Mouse (Mus musculus): Measurements from ENCODE around the gene Ext2.

Ext2 gene

DNA sequence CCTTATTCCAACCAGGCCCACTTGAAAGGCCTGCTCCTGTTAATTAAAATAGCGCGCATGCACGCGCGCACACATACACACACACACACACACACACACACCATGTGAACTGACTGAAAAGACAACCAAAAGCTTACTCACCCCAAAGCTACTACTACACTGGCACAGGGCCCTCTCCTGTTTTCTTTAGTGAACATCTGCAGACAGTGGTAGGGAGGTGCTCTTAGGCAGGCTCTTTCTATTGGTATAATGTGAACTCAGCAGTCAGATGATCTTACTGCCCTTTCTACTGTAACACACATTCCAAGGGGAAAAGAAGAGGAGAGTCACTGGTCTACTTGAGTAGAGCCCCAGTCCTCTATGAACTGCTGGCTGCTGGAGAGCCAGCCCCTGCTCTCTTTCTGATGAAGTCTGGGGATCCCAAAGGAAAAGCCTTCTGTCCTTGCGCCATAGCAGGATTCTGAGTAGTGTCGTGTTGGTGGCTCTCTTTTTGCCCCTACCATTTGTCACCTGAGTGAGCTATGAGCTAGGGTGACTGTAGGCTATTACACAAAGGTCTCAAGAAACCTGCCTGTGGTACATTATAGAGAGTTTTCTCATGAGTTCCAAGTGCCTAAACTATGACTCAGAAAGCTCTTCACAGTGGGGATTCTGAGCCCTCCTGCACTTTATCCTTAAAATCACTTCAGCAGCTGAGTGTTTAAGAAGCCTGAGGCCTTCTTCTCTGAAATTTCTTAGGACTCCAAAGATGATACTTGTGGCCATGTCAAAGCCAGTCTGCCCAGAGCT, 45.9 kb downstream of the Ext2 start:
- ATAC-seq (ENCODE audit: low TSS enrichment): no peak

DNA sequence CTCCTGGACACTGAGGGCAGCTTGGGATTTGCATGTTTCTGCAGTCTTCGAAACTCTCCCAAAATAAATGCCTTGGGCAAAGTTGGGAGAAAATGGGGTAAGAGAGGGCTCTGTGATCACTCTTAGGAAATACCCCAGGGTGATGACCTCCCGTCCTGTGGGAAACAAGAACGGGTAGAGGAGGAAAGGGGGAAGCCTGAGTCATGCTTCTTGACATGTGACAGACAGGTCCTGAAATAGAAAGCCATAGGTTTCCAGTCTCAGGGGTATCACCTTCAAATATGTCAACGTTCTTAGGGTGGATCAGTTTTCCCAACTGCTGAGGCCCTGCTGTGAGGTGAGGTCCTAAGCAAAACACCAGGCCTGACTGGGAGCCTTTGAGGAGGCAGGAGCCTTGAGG, 46.9 kb downstream of the Ext2 start:
- ATAC-seq (ENCODE audit: low TSS enrichment): no peak

DNA sequence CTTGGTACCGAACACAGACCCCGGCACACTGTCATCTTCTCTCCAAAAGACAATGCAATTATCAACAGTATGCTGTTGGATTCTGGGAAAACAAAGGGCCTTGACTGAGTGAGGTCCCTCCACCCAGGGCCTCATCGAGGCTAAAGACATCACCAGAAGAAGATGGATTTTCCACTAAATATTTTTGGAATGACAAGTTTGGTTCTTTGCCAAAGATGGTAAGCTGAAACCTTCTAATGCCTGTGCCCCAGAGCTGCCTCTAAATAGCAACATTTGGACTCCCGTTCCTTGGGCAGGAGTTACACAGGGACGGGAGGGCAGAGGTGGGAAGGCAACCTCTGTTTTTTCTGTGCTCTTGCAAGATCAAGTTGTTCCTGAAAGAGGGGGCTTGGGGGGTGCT, 47.4 kb downstream of the Ext2 start:
- no peak for ATAC-seq (ENCODE audit: low TSS enrichment)

DNA sequence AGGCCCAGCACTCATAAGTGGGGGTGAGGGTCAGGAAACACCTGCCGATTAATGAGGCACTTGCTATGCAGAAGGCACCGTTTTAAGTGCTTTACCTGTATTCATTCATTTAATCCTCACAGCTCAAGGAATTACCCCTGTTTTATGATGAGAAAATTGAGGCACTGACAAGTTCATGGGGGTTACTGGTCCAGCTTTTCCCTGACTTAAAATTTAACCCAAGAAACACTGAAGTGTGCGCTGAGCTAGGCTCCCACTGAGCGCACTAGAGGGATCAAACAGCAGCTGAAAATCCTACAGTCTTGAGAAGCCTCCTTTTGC, 49.6 kb downstream of the Ext2 start:
- ATAC-seq (ENCODE audit: low TSS enrichment): no peak

DNA sequence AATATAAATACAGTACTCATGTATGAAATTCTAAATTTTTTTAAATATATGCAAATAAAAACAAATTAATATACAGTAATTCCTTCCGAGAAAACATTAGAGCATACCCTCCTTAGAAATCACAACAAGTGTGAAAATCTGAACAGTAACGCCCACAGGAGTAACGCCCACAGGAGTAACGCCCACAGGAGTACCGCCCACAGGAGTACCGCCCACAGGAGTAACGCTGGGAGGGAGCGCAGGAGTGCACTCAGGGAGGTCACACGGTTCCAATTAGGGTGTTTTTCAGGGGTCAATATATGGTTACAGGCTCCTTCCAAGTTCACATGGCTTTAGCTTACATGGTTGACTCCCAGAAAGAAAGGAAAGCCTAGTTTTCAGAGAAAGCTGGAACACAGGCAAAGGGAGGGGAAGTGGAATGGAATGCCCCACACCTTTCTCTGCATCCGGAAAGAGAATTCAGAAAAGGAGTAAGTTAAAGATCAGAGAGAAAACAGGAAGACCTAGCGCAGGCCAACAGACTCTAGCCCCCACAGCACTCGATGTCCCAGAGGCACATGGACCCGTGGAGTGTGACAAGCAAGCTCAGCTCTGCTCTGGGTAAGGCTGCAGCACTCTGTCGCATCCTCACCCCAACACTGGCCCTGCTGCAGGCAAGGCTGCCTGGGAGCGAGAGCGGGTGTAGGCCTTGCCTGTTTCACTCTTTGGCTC, 50.2 kb downstream of the Ext2 start:
- no peak for ATAC-seq (ENCODE audit: low TSS enrichment)

DNA sequence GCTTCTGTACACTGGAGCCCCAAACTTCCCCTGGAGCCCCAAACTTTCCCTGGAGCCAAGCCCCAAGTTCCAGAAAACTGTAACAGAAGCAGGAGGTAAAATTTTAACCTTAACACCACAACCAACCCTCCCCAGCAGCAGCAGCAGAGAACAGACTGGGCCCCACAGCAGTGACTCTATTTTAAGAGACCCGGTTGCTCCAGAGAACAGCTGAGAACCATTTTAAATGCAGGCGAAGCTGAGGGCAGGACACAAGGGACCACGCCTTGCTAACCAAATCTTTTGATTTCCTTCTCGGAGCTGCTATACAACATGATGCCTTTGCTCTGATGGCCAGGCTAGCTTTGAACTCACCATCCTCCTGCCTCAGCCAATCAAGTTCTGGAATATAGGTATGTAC, 51.5 kb downstream of the Ext2 start:
- peak; percentile 59; the same call in 1 of the 2 replicates for ATAC-seq (ENCODE audit: low TSS enrichment)

DNA sequence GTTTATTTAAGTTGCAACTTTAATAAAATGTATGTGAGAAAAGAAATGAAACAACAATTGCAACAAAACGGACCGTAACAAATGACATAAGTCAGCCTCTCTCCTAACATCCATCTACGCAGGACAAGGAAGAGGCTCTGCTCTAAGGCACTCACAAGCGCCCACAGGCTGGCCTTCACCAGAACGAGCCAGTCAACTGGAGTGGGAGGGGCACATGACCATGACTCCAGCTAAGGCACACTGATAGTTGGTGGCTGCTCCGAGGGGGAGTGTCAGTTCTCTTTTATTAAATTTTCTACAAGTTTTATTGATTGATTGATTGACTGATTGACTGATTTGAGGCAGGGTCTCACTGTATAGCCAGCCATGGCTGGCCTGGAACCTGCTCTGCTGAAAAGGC, 52.5 kb downstream of the Ext2 start:
- no peak for ATAC-seq (ENCODE audit: low TSS enrichment)

DNA sequence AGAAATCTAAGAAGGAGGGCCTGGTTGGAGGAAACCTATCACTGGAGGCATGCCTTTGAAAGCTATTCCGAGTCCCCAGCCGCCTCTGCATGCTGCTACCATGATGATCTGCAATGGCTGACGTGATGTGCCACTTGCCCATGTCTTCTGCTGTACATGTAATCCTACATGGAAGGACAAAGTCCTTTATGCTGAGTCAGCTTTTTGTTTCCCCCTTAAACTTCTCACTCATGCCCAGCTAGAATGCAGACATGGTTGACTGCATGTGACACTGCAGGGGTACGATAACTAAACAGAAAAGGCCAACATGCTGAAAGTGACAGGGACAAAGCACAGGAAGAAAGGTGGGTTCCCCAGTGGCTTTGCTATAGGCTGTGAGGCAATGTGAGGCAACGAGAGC, 56.6 kb downstream of the Ext2 start:
- ATAC-seq (ENCODE audit: low TSS enrichment): no peak

DNA sequence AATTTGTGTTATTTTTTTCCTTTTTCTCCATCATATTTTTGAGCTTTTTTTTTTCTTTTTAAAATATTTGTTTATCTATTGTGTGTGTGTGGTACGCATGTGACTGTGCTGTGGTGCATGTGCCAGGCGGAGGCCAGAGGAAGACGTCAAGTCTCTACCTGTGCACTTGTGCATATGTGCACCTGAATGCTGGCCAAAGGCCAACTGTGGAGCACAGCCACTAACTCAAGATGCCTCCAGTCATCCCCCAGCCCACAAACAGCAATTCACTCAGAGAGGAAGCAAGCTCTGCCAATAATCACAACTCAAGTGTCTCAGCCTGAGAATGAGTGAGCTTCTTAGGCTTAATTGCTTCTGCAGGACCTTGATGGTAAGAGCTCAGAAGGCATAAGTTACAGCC, 58.2 kb downstream of the Ext2 start:
- no peak for ATAC-seq (ENCODE audit: low TSS enrichment)

DNA sequence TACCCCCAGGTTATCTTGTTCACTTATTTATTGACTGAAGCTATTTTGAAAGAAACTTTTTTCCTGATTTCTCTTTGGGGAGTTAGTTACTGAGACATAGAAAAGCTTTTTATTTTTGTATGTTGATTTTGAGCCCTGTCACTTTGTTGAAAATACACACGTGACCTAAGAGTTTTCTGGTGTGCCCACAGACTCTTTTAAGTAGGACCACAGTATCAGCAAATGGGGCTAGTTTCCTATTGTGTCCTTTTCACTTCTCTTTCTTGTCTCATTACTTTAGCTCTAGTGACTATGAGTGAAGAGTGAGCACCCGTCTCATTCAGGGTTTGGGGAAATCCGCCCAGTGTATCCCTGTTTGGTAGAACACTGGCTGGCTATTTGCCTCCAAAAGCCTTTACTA, 62.0 kb downstream of the Ext2 start:
- ATAC-seq (ENCODE audit: low TSS enrichment): no peak

DNA sequence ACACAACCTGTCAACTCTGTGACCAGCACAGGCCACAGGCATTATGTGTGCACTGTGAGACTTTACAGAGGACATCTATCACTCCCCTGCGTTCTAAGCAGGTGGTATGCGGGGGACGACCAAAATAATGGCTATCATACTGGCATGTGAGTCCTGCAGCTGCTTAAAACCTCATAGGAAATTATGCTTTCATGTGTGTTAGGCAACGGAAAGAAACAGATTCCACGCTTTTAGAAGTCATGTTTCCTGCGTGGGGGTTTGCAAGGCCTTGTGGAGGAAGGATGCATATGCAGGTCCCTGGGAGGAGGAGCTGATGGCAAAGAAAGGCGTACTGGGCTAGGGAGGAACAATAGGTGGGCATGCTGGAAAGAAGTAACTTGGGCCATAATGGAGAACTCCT, 63.2 kb downstream of the Ext2 start:
- peak; percentile 29; the same call in 1 of the 2 replicates for ATAC-seq (ENCODE audit: low TSS enrichment)

DNA sequence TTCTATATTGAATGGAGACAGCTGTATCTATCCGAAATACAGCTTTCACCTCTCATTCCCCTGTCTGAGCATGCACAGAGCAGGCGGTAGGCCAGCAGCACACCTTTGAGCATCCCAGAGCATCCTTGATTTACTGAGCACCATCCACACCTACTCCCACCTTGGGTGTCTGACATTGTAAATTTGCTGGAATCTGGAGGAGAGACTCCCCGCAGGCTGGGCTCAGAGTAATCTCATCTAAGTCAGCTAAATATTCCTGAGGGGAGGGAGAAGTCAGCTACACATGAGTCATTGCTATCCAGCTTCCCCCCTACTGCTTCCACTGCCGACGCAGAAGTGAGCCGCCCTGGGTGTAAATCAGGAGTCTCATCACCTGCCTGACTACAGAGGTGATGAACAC, 64.1 kb downstream of the Ext2 start:
- peak; percentile 80 for ATAC-seq (ENCODE audit: low TSS enrichment)

DNA sequence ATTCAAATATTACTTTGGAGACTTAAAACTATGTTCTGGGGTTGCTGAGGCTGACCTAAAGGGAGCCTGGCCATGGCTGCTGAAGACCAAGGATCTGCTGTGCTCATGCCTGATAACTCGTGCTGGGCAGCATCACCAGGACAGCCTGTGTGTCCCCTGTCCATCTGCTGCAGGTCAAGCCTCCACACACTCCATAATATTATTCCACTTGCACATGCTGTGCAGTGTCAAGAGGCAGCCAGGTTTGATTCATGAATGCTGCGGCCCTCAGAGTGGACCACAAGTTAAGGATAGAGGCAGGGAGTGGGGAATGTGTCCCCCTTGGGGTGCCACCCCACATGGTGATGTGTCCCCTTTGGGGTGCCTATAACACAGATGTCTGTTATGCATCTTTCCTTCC, 68.0 kb downstream of the Ext2 start:
- no peak for ATAC-seq (ENCODE audit: low TSS enrichment)

DNA sequence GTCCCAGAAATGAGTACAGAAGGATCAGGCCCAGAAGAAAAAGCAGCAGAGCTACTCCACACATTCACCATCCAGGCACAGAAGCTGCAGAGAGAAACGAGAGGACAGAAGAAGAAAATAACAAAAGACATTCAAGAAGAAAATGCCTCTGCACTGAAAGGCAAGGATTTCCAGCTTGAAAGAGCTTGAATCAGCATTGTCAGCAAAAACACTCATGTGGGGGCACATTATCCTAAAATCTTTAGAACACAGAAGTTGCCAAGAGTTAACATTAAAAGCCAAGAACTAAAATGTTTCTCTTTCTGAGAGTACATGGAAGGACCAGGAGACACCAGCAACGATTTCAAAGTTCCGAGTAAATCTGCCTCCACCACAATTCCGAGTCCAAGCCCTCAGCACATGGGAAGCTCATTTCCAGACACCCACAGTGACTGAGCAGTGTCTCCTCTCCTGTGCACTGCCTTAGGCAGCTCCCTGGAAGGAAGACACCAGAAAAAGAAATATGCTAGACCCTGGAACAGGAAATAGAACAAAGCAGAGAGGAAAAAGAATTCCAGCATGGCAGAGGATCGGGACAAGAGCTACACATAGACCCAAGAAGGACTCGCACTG, 69.1 kb downstream of the Ext2 start:
- peak; percentile 72 for ATAC-seq (ENCODE audit: low TSS enrichment)

DNA sequence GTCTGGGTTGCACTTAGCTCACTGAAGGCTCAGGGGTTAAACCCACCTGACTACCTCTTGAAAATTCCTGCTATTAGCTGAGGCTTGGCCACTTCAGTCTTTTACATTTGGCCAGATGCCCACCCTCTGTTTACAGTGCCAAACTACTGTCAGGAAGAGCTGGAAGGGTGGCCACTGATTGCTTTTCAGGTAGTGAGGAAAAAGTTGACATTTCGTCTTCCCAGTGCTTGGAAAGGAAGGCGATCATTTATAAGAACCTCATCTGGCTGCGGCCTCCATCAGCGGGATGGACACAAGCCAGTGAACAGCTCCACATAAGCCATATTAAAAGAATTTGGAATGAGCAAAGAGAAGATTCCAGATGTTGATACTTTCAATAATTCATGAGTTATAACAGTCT, 72.7 kb downstream of the Ext2 start:
- ATAC-seq (ENCODE audit: low TSS enrichment): no peak

DNA sequence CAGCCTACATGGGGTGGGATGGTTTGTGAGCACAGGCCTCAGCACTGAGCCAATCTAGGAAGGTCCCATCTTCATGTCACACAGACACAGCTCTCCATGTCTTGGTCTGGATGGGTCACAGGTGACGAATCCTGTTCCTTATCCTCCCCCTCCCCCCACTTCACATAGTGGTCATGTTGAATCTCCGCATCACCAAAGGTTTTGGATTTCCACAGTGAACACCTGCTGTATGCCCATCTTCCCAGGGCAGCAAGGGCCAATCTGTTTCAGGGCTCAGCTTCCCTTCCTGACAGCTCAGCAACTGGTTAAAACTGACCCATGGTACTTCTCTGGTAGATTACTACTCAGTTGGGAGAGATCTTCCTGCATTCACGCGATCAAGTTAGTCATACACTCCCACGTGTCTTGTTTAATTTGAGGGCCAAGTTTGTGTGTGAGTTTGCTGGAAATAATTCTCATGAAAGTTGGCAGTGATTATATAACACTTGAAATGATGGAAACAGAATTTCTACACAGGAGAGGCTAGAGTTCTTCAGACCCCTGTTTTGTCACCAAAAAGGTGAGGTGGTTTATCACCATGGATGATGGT, 74.7 kb downstream of the Ext2 start:
- peak; percentile 64; the same call in 1 of the 2 replicates for ATAC-seq (ENCODE audit: low TSS enrichment)

DNA sequence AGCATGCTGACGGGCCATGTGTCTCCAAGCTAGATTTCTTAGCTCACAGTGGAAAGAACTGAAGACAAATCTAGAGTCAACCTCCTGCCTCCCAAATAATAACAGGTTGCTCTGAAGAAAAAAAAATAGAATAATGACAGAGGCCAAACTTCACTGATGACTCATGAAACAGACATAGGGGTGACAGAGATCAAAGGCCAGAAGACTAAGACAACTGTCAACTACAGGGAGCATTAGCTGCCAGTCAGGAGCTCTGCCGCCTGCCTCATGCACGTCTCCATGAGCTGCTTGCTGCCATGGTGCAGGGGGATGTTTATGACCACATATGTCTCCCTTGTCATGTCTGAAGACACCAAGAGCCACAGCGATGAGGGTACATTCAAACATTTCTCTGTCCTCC, 75.7 kb downstream of the Ext2 start:
- no peak for ATAC-seq (ENCODE audit: low TSS enrichment)

DNA sequence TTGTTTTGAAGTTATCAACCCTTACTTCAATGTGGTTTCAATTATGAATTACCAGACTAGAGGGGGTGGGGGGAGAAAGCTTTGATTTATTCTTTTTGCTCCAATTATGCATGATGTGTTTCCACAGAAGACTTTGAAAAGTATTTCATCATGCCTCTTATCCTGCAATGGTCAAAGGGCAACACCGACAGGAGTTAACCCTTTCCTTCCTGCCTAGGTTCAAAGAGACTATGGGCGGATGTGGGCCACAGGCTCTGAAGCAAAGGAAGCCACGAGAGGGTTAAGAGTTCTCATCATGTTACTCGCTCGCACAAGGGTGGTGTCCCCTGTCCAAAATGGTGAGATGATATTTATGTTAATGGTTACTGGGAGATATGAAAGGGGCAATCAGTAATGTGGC, 76.2 kb downstream of the Ext2 start:
- no peak for ATAC-seq (ENCODE audit: low TSS enrichment)

DNA sequence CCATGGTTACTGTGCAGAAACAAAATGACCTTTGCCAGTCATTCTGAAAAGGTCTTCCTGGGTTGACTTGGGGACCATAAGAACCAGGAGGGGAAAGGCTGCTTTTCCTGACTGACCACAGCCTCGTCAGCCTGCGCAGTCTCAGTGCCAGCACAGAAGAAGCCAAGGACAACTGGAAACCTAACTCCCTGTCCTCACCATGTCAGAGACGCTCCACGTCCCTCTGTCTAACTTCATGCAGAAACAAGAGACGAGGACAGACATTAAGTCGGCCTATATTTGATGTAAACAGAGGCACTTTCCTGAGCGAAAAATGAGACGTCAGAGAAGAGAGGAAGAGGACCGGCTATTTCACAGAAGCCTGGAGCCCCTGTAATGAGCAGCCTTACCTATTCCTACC, 76.6 kb downstream of the Ext2 start:
- no peak for ATAC-seq (ENCODE audit: low TSS enrichment)

DNA sequence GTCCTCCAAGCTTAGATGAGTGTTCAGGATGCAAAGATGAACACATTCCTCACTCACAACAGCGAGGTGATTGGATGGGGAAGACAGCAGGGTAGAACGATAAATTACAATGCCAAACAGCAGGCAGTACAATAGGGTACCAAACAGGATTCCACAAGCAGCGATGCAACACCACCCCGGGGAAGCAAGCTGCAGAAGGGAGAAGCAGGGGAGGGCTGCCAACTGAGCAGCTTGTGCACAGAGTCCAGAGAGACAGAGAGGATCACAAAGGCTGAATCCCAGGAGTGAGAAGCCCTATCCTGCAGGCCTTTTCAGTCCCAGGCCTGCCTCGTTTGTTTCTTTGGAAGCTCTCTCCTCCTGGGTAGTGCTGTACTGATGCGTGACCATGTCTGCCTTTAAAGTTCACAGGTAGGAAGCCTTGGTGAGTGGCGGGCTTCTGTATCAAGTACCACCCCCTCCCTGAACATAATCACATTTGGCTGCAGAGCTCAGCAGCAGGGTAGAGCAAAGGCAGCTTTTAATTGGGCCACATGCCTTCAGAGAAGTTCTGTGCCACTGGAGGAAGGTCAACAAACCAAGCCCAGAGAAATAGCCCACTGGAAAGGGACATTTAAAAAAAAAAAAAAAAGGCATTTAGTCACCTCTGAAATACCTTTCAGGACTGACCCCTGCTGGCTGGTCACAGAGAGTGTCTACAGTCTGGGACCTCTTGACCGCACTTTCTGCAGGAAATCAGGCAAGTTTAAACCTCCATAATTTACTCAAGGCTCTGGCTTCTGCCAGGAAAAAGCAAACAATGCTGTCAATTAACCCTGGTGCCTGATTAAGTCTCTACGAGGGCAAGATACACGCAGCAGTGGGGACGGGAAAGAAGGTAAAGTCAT, 77.8 kb downstream of the Ext2 start:
- ATAC-seq (ENCODE audit: low TSS enrichment): peak; percentile 80

DNA sequence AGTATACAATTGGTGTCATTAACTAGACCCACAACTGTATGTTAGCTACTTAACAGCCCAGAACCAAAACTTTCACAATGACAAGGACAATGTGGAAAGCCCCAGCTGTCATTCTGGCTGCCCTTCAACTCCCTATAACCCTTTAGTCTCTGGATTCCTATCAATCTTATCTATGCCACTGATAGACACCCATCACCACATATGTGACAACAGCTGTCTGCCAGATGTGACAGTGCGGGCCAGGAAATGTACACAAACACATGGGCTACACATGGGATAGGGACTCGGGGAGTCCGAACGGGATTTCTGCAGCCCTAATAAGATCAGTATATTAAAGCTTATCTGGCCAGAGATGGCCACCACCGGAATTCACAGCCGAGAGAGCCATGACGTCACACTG, 80.7 kb downstream of the Ext2 start:
- no peak for ATAC-seq (ENCODE audit: low TSS enrichment)

DNA sequence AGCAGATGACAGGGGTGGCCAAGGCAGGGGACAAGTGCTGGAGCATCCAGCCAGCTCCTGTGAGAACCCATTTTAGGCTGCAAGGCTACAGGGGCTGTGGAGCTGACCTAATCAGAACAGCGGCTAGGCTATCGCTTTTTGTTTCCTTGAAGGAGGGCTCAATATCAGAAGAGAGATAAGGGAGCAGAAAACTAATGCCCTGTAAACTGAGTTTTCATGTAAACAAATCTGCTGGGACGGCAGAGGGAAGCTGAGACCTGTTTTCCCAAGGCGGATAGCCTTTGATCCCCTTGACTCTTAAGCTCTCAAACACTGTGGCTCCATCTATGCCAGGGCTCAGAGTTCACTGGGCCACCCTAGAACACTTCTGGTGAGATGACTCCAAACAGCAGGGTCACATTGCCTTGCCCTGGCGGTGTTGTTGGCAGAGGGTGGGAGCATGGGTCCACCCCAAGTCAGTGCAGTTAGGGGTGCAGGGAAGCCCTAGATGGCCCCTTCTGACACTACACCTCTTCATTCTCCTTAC, 83.3 kb downstream of the Ext2 start:
- ATAC-seq (ENCODE audit: low TSS enrichment): no peak
